Mouse (Mus musculus) gastrocnemius, adult 2 months (tissue): ENCODE measurements at regions not wholly inside any gene's neighbourhood (a gene's known extent, or its start where the extent isn't known, plus 50 kb on each side); places are given as distances from the start of the nearest gene placed in this dataset.
A peak's percentile ranks its signal among the peaks of the same experiment; 100 is the strongest.

Source experiments
- DNase-seq: peaks from one replicate; pipeline ENCODE4 v3.0.0; 2022
- H3K27ac ChIP-seq: fragments of 200-600 bp; 2 replicates; pipeline ENCODE4 v1.8.1; 2022; ENCODE audit warnings: mild to moderate bottlenecking
- H3K4me3 ChIP-seq: fragments of 200-600 bp; 2 replicates; pipeline ENCODE4 v1.8.1; 2022; ENCODE audit warnings: mild to moderate bottlenecking, moderate library complexity
- CTCF ChIP-seq: fragments of 200-600 bp; IDR thresholded peaks from 2 replicates; pipeline ENCODE4 v1.8.1; 2022; ENCODE audit warnings: antibody characterized with exemption, mild to moderate bottlenecking, moderate library complexity
- intact Hi-C: fragments of 180-260 bp; cut with DNase I; formaldehyde crosslinking; loops from one replicate; pipeline ENCODE4 v1.15.1; 2025

GRCm38 (mm10) chr2:160223366-160223765 lies 110.6 kb downstream of the Gm826 start:
- TF ChIP-seq CTCF, result no peak
- no peak overlapping the region for H3K4me3 ChIP-seq
- intact Hi-C loops, result no loop called here
- no peak overlapping the region for H3K27ac ChIP-seq
- no peak for DNase-seq

- intact Hi-C loops, result no loop called here
- TF ChIP-seq CTCF, result no peak
- no peak for DNase-seq
- Histone ChIP-seq H3K4me3 (no peak overlapping the region), H3K27ac (no peak overlapping the region)
Observed at GRCm38 (mm10) chr2:160221772-160222171, 112.2 kb downstream of the Gm826 start.

GRCm38 (mm10) chr2:160220562-160221021 lies 113.4 kb downstream of the Gm826 start:
- no peak for TF ChIP-seq CTCF
- DNase-seq, result no peak
- Histone ChIP-seq H3K4me3 (no peak overlapping the region), H3K27ac (no peak overlapping the region)
- intact Hi-C loops, result no loop called here

GRCm38 (mm10) chr2:160214032-160214812 lies 119.7 kb downstream of the Gm826 start:
- no peak overlapping the region for H3K27ac ChIP-seq
- no peak overlapping the region for H3K4me3 ChIP-seq
- intact Hi-C loops, result no loop called here
- no peak for TF ChIP-seq CTCF
- DNase-seq, result no peak

- DNase-seq, result no peak
- Histone ChIP-seq H3K4me3 (no peak overlapping the region), H3K27ac (no peak overlapping the region)
- intact Hi-C loops, result no loop called here
- TF ChIP-seq CTCF, result no peak
Observed at GRCm38 (mm10) chr2:160210507-160210906, 123.5 kb downstream of the Gm826 start.

- TF ChIP-seq CTCF, result no peak
- Histone ChIP-seq H3K27ac (no peak overlapping the region), H3K4me3 (no peak overlapping the region)
- intact Hi-C loops, result no loop called here
- DNase-seq, result no peak
Observed at GRCm38 (mm10) chr2:160209589-160210264, 124.2 kb downstream of the Gm826 start.

- Histone ChIP-seq H3K27ac (no peak overlapping the region), H3K4me3 (no peak overlapping the region)
- no peak for DNase-seq
- intact Hi-C loops, result no loop called here
- no peak for TF ChIP-seq CTCF
Observed at GRCm38 (mm10) chr2:160208295-160208694, 125.7 kb downstream of the Gm826 start.

GRCm38 (mm10) chr2:160207226-160207625 lies 126.7 kb downstream of the Gm826 start:
- no peak overlapping the region for H3K4me3 ChIP-seq

GRCm38 (mm10) chr2:160192661-160193060 lies 141.3 kb downstream of the Gm826 start:
- no peak for TF ChIP-seq CTCF
- intact Hi-C loops, result no loop called here
- DNase-seq, result no peak
- H3K27ac ChIP-seq, result no peak overlapping the region
- H3K4me3 ChIP-seq, result no peak overlapping the region

More at GRCm38 (mm10) chr2:160207226-160207625, 126.7 kb downstream of the Gm826 start:
- DNase-seq, result no peak
- TF ChIP-seq CTCF, result no peak; the same call in 1 of the 2 replicates
- intact Hi-C loops, result no loop called here
- no peak overlapping the region for H3K27ac ChIP-seq

- DNase-seq, result no peak
- intact Hi-C loops, result no loop called here
- H3K27ac ChIP-seq, result no peak overlapping the region
- no peak for TF ChIP-seq CTCF
- H3K4me3 ChIP-seq, result no peak overlapping the region
Observed at GRCm38 (mm10) chr2:160186106-160186505, 147.9 kb downstream of the Gm826 start.

GRCm38 (mm10) chr2:160170975-160171515 lies 162.9 kb downstream of the Gm826 start:
- intact Hi-C loops, result loop anchor here (5.0 kb wide), 1 partner anchor 196 kb away; the partner anchor contains the start of gene Mafb
- Histone ChIP-seq H3K27ac (no peak overlapping the region), H3K4me3 (no peak overlapping the region)
- no peak for DNase-seq
- peak; percentile 40 for TF ChIP-seq CTCF

GRCm38 (mm10) chr2:160158599-160159261 lies 175.2 kb downstream of the Gm826 start:
- no peak overlapping the region for H3K4me3 ChIP-seq
- intact Hi-C loops, result no loop called here
- no peak for TF ChIP-seq CTCF
- DNase-seq, result no peak
- no peak overlapping the region for H3K27ac ChIP-seq

GRCm38 (mm10) chr2:160153781-160154180 lies 180.2 kb downstream of the Gm826 start:
- no peak for DNase-seq
- no peak overlapping the region for H3K27ac ChIP-seq
- H3K4me3 ChIP-seq, result no peak overlapping the region
- no peak for TF ChIP-seq CTCF
- intact Hi-C loops, result no loop called here
